Mouse (Mus musculus): Measurements from ENCODE around the gene Fv1. TPM values are rescaled to one million over a fixed set of nuclear protein-coding genes. Genes with fewer than 3 reads are reported as not detected.
"Not testable (repeated sequence)": the region's sequence is repeated elsewhere in the genome, so short reads cannot be mapped to it uniquely, and the experiment has no call there.

The Fv1 gene
- polyA plus RNA-seq, 1 experiment from 2014 or later = 17.3 TPM

- not testable (repeated sequence) for H3K27me3 ChIP-seq; H3K9me3 ChIP-seq; H3K4me3 ChIP-seq (replicated peaks); H3K27ac ChIP-seq; H3K9ac ChIP-seq; ATAC-seq (ENCODE audit: low FRiP score)
- Histone ChIP-seq H3K4me2 (peak overlapping the region; percentile 69; the same call in 1 of the 2 replicates), H3K36me3 (replicated peaks) (peaks cover 42% of the 10 kb centered on the region), H3K4me1 (peaks cover 29% of the 10 kb centered on the region)
- WGBS = 55% methylated on average over 3 of the region's 3 CpGs
Measured at GRCm38 (mm10) chr4:147866793-147867192, 2.0 kb upstream of the Fv1 start.

- Histone ChIP-seq H3K4me1 (peaks cover 29% of the 10 kb centered on the region), H3K4me2 (peak overlapping the region; percentile 69), H3K27me3 (no peaks in the 10 kb centered on the region), H3K27ac (peak overlapping the region; percentile 80), H3K4me3 (replicated peaks) (peak overlapping the region; percentile 84), H3K36me3 (replicated peaks) (peaks cover 42% of the 10 kb centered on the region), H3K9me3 (no peaks in the 10 kb centered on the region), H3K9ac (peak overlapping the region; percentile 83)
- peak; percentile 1; the same call in 1 of the 2 replicates for ATAC-seq (ENCODE audit: low FRiP score)
- 7% methylated on average over 22 of the region's 22 CpGs for WGBS
Measured at GRCm38 (mm10) chr4:147867563-147868449, 973 bp upstream of the Fv1 start.

- no peaks in the 10 kb centered on the region for H3K27me3 ChIP-seq
- H3K4me3 ChIP-seq (replicated peaks) = peak overlapping the region; percentile 84
- no peak overlapping the region for H3K27ac ChIP-seq
- H3K4me1 ChIP-seq = peaks cover 29% of the 10 kb centered on the region
- peaks cover 45% of the 10 kb centered on the region for H3K36me3 ChIP-seq (replicated peaks)
- H3K9ac ChIP-seq = peak overlapping the region; percentile 71
- peak overlapping the region; percentile 88 for H3K4me2 ChIP-seq
- 14% methylated on average over 5 of the region's 5 CpGs for WGBS
- ATAC-seq (ENCODE audit: low FRiP score) = no peak
- H3K9me3 ChIP-seq = no peaks in the 10 kb centered on the region
Measured at GRCm38 (mm10) chr4:147869238-147869637, 459 bp downstream of the Fv1 start.

GRCm38 (mm10) chr4:147875852-147876575 is 7.2 kb downstream of the Fv1 start:
- Histone ChIP-seq H3K4me2 (no peak overlapping the region), H3K9me3 (no peaks in the 10 kb centered on the region), H3K4me1 (no peaks in the 10 kb centered on the region), H3K9ac (no peak overlapping the region), H3K27me3 (no peaks in the 10 kb centered on the region), H3K27ac (no peak overlapping the region), H3K36me3 (replicated peaks) (peaks cover 89% of the 10 kb centered on the region), H3K4me3 (replicated peaks) (no peak overlapping the region)
- no peak for ATAC-seq (ENCODE audit: low FRiP score)
- WGBS = 91% methylated on average over 4 of the region's 4 CpGs

GRCm38 (mm10) chr4:147878537-147878936 is 9.8 kb downstream of the Fv1 start:
- Histone ChIP-seq H3K9me3 (no peaks in the 10 kb centered on the region), H3K27ac (no peak overlapping the region), H3K4me3 (replicated peaks) (no peak overlapping the region), H3K4me2 (no peak overlapping the region), H3K4me1 (no peaks in the 10 kb centered on the region), H3K36me3 (replicated peaks) (peaks cover 94% of the 10 kb centered on the region), H3K9ac (no peak overlapping the region), H3K27me3 (no peaks in the 10 kb centered on the region)
- 94% methylated on average over 9 of the region's 9 CpGs for WGBS
- no peak for ATAC-seq (ENCODE audit: low FRiP score)

- Histone ChIP-seq H3K27me3 (no peaks in the 10 kb centered on the region), H3K9ac (no peak overlapping the region), H3K36me3 (replicated peaks) (peaks cover 93% of the 10 kb centered on the region), H3K9me3 (no peaks in the 10 kb centered on the region), H3K4me1 (no peaks in the 10 kb centered on the region), H3K4me2 (no peak overlapping the region), H3K27ac (no peak overlapping the region), H3K4me3 (replicated peaks) (no peak overlapping the region)
- ATAC-seq (ENCODE audit: low FRiP score) = no peak
- 74% methylated on average over 2 of the region's 2 CpGs for WGBS
Measured at GRCm38 (mm10) chr4:147879456-147879855, 10.7 kb downstream of the Fv1 start.

GRCm38 (mm10) chr4:147879865-147880264 is 11.1 kb downstream of the Fv1 start:
- 69% methylated on average over 5 of the region's 5 CpGs for WGBS
- no peak overlapping the region for H3K4me3 ChIP-seq (replicated peaks)
- no peak overlapping the region for H3K27ac ChIP-seq
- no peaks in the 10 kb centered on the region for H3K4me1 ChIP-seq
- H3K9me3 ChIP-seq = no peaks in the 10 kb centered on the region
- H3K27me3 ChIP-seq = no peaks in the 10 kb centered on the region
- H3K4me2 ChIP-seq = no peak overlapping the region
- no peak overlapping the region for H3K9ac ChIP-seq
- ATAC-seq (ENCODE audit: low FRiP score) = no peak
- peaks cover 92% of the 10 kb centered on the region for H3K36me3 ChIP-seq (replicated peaks)

GRCm38 (mm10) chr4:147881792-147882191 is 13.0 kb downstream of the Fv1 start:
- H3K4me1 ChIP-seq = no peaks in the 10 kb centered on the region
- no peaks in the 10 kb centered on the region for H3K27me3 ChIP-seq
- no peak overlapping the region for H3K4me3 ChIP-seq (replicated peaks)
- ATAC-seq (ENCODE audit: low FRiP score) = no peak
- no peak overlapping the region for H3K27ac ChIP-seq
- no peaks in the 10 kb centered on the region for H3K9me3 ChIP-seq
- H3K9ac ChIP-seq = no peak overlapping the region
- H3K36me3 ChIP-seq (replicated peaks) = peaks cover 91% of the 10 kb centered on the region
- WGBS = 94% methylated on average over 7 of the region's 7 CpGs
- H3K4me2 ChIP-seq = no peak overlapping the region

- Histone ChIP-seq H3K9me3 (no peaks in the 10 kb centered on the region), H3K4me1 (no peaks in the 10 kb centered on the region), H3K4me2 (no peak overlapping the region), H3K36me3 (replicated peaks) (peaks cover 93% of the 10 kb centered on the region), H3K4me3 (replicated peaks) (no peak overlapping the region), H3K27ac (no peak overlapping the region), H3K9ac (no peak overlapping the region), H3K27me3 (no peaks in the 10 kb centered on the region)
- 87% methylated on average over 6 of the region's 6 CpGs for WGBS
- ATAC-seq (ENCODE audit: low FRiP score) = no peak
Measured at GRCm38 (mm10) chr4:147883041-147883440, 14.3 kb downstream of the Fv1 start.

- no peak for ATAC-seq (ENCODE audit: low FRiP score)
- Histone ChIP-seq H3K36me3 (replicated peaks) (peaks cover 93% of the 10 kb centered on the region), H3K27ac (no peak overlapping the region), H3K9ac (no peak overlapping the region), H3K27me3 (no peaks in the 10 kb centered on the region), H3K9me3 (no peaks in the 10 kb centered on the region), H3K4me2 (no peak overlapping the region), H3K4me1 (no peaks in the 10 kb centered on the region), H3K4me3 (replicated peaks) (no peak overlapping the region)
- WGBS = 93% methylated on average over 3 of the region's 3 CpGs
Measured at GRCm38 (mm10) chr4:147884138-147884537, 15.4 kb downstream of the Fv1 start.

- Histone ChIP-seq H3K4me1 (no peaks in the 10 kb centered on the region), H3K27ac (no peak overlapping the region), H3K9me3 (no peaks in the 10 kb centered on the region), H3K4me3 (replicated peaks) (no peak overlapping the region), H3K4me2 (no peak overlapping the region), H3K27me3 (no peaks in the 10 kb centered on the region), H3K9ac (no peak overlapping the region), H3K36me3 (replicated peaks) (peaks cover 91% of the 10 kb centered on the region)
- 96% methylated on average over 12 of the region's 12 CpGs for WGBS
- ATAC-seq (ENCODE audit: low FRiP score) = no peak
Measured at GRCm38 (mm10) chr4:147886158-147886557, 17.4 kb downstream of the Fv1 start.

- Histone ChIP-seq H3K27ac (no peak overlapping the region), H3K4me3 (replicated peaks) (no peak overlapping the region), H3K27me3 (no peaks in the 10 kb centered on the region), H3K9ac (no peak overlapping the region), H3K4me1 (no peaks in the 10 kb centered on the region), H3K4me2 (no peak overlapping the region), H3K9me3 (no peaks in the 10 kb centered on the region), H3K36me3 (replicated peaks) (peaks cover 91% of the 10 kb centered on the region)
- 96% methylated on average over 7 of the region's 7 CpGs for WGBS
- no peak for ATAC-seq (ENCODE audit: low FRiP score)
Measured at GRCm38 (mm10) chr4:147887277-147887676, 18.5 kb downstream of the Fv1 start.

Data from forebrain, embryonic 12.5 days (tissue).